Mouse (Mus musculus): ENCODE measurements at regions not wholly inside any gene's neighbourhood (a gene's known extent, or its start where the extent isn't known, plus 50 kb on each side); places are given as distances from the start of the nearest gene placed in this dataset.
"Not testable (repeated sequence)": the region's sequence is repeated elsewhere in the genome, so short reads cannot be mapped to it uniquely, and the experiment has no call there.

GRCm38 (mm10) chr8:89516602-89517001, 472.6 kb upstream of the Sall1 start:
- WGBS, result 65% methylated on average over 2 of the region's 2 CpGs
- TF ChIP-seq CTCF (IDR thresholded peaks at IDR 0.05; ENCODE audit: insufficient read depth, low read length) (no peak), POLR2A (IDR thresholded peaks at IDR 0.05; ENCODE audit: borderline replicate concordance, extremely low read depth, low read depth, low read length) (no peak)
- DNase-seq, result no peak

GRCm38 (mm10) chr8:89514270-89514669, 470.3 kb upstream of the Sall1 start:
- Histone ChIP-seq H3K4me1 (ENCODE audit: control insufficient read depth, insufficient read depth, low read length) (no peaks in the 10 kb centered on the region), H3K4me3 (replicated peaks; ENCODE audit: extremely low read depth, low read depth, low read length) (no peak overlapping the region)
- DNase-seq, result no peak
- 75% methylated on average over 3 of the region's 3 CpGs for WGBS
- no peak for TF ChIP-seq POLR2A (IDR thresholded peaks at IDR 0.05; ENCODE audit: borderline replicate concordance, extremely low read depth, low read depth, low read length)
- no peak for TF ChIP-seq CTCF (IDR thresholded peaks at IDR 0.05; ENCODE audit: insufficient read depth, low read length)

More at GRCm38 (mm10) chr8:89516602-89517001, 472.6 kb upstream of the Sall1 start:
- no peak overlapping the region for H3K4me3 ChIP-seq (replicated peaks; ENCODE audit: extremely low read depth, low read depth, low read length)
- no peaks in the 10 kb centered on the region for H3K4me1 ChIP-seq (ENCODE audit: control insufficient read depth, insufficient read depth, low read length)

- DNase-seq, result no peak
- 31% methylated on average over 6 of the region's 6 CpGs for WGBS
- TF ChIP-seq CTCF (IDR thresholded peaks at IDR 0.05; ENCODE audit: insufficient read depth, low read length), result no peak
- no peak for TF ChIP-seq POLR2A (IDR thresholded peaks at IDR 0.05; ENCODE audit: borderline replicate concordance, extremely low read depth, low read depth, low read length)
These were observed 463.7 kb upstream of the Sall1 start for GRCm38 (mm10) chr8:89507639-89508038.

GRCm38 (mm10) chr8:89503545-89504234, 459.7 kb upstream of the Sall1 start:
- WGBS, result 49% methylated on average over 4 of the region's 4 CpGs
- Histone ChIP-seq H3K4me1 (ENCODE audit: control insufficient read depth, insufficient read depth, low read length) (no peaks in the 10 kb centered on the region), H3K4me3 (replicated peaks; ENCODE audit: extremely low read depth, low read depth, low read length) (no peak overlapping the region)
- no peak for TF ChIP-seq CTCF (IDR thresholded peaks at IDR 0.05; ENCODE audit: insufficient read depth, low read length)
- TF ChIP-seq POLR2A (IDR thresholded peaks at IDR 0.05; ENCODE audit: borderline replicate concordance, extremely low read depth, low read depth, low read length), result no peak
- DNase-seq, result no peak

More at GRCm38 (mm10) chr8:89507639-89508038, 463.7 kb upstream of the Sall1 start:
- H3K4me1 ChIP-seq (ENCODE audit: control insufficient read depth, insufficient read depth, low read length), result no peaks in the 10 kb centered on the region
- no peak overlapping the region for H3K4me3 ChIP-seq (replicated peaks; ENCODE audit: extremely low read depth, low read depth, low read length)

GRCm38 (mm10) chr8:89503030-89503429, 459.1 kb upstream of the Sall1 start:
- no peak overlapping the region for H3K4me3 ChIP-seq (replicated peaks; ENCODE audit: extremely low read depth, low read depth, low read length)
- no peak for DNase-seq
- TF ChIP-seq CTCF (IDR thresholded peaks at IDR 0.05; ENCODE audit: insufficient read depth, low read length) (no peak), POLR2A (IDR thresholded peaks at IDR 0.05; ENCODE audit: borderline replicate concordance, extremely low read depth, low read depth, low read length) (no peak)
- H3K4me1 ChIP-seq (ENCODE audit: control insufficient read depth, insufficient read depth, low read length), result no peaks in the 10 kb centered on the region
- WGBS, result 81% methylated on average over 6 of the region's 6 CpGs

GRCm38 (mm10) chr8:89501756-89502155, 457.8 kb upstream of the Sall1 start:
- Histone ChIP-seq H3K4me3 (replicated peaks; ENCODE audit: extremely low read depth, low read depth, low read length) (no peak overlapping the region), H3K4me1 (ENCODE audit: control insufficient read depth, insufficient read depth, low read length) (no peaks in the 10 kb centered on the region)
- no peak for DNase-seq
- WGBS, result 92% methylated on average over 6 of the region's 6 CpGs
- TF ChIP-seq POLR2A (IDR thresholded peaks at IDR 0.05; ENCODE audit: borderline replicate concordance, extremely low read depth, low read depth, low read length) (no peak), CTCF (IDR thresholded peaks at IDR 0.05; ENCODE audit: insufficient read depth, low read length) (no peak)

- no peaks in the 10 kb centered on the region for H3K4me1 ChIP-seq (ENCODE audit: control insufficient read depth, insufficient read depth, low read length)
- no peak for TF ChIP-seq POLR2A (IDR thresholded peaks at IDR 0.05; ENCODE audit: borderline replicate concordance, extremely low read depth, low read depth, low read length)
- no peak for TF ChIP-seq CTCF (IDR thresholded peaks at IDR 0.05; ENCODE audit: insufficient read depth, low read length)
- DNase-seq, result no peak
- 79% methylated on average over 6 of the region's 6 CpGs for WGBS
- no peak overlapping the region for H3K4me3 ChIP-seq (replicated peaks; ENCODE audit: extremely low read depth, low read depth, low read length)
These were observed 455.9 kb upstream of the Sall1 start for GRCm38 (mm10) chr8:89499831-89500230.

GRCm38 (mm10) chr8:89498088-89498695, 454.2 kb upstream of the Sall1 start:
- TF ChIP-seq CTCF (IDR thresholded peaks at IDR 0.05; ENCODE audit: insufficient read depth, low read length) (no peak), POLR2A (IDR thresholded peaks at IDR 0.05; ENCODE audit: borderline replicate concordance, extremely low read depth, low read depth, low read length) (no peak)
- H3K4me3 ChIP-seq (replicated peaks; ENCODE audit: extremely low read depth, low read depth, low read length), result no peak overlapping the region
- 58% methylated on average over 6 of the region's 6 CpGs for WGBS
- no peak for DNase-seq
- H3K4me1 ChIP-seq (ENCODE audit: control insufficient read depth, insufficient read depth, low read length), result no peaks in the 10 kb centered on the region

- no peak for DNase-seq
- Histone ChIP-seq H3K4me3 (replicated peaks; ENCODE audit: extremely low read depth, low read depth, low read length) (no peak overlapping the region), H3K4me1 (ENCODE audit: control insufficient read depth, insufficient read depth, low read length) (no peaks in the 10 kb centered on the region)
- TF ChIP-seq CTCF (IDR thresholded peaks at IDR 0.05; ENCODE audit: insufficient read depth, low read length), result no peak
- no peak for TF ChIP-seq POLR2A (IDR thresholded peaks at IDR 0.05; ENCODE audit: borderline replicate concordance, extremely low read depth, low read depth, low read length)
These were observed 448.4 kb upstream of the Sall1 start for GRCm38 (mm10) chr8:89492336-89492735.

- not testable (repeated sequence) for H3K4me1 ChIP-seq (ENCODE audit: control insufficient read depth, insufficient read depth, low read length); H3K4me3 ChIP-seq (replicated peaks; ENCODE audit: extremely low read depth, low read depth, low read length); DNase-seq
- 55% methylated on average over 1 of the region's 1 CpGs for WGBS
These were observed 438.5 kb upstream of the Sall1 start for GRCm38 (mm10) chr8:89482481-89482880.

All from lung, adult 2 months (tissue).